Mouse (Mus musculus) C2C12 (cell line): ENCODE results near the gene Pla1a. TPM values are rescaled to one million over a fixed set of nuclear protein-coding genes. Genes with fewer than 3 reads are reported as not detected.

Source experiments
- H3K27me3 ChIP-seq: one replicate; pipeline ENCODE4 v1.6.1; 2011; ENCODE audit not compliant: control insufficient read depth, insufficient read depth, insufficient read length
- H3K36me3 ChIP-seq: one replicate; pipeline ENCODE4 v1.6.1; 2011; ENCODE audit not compliant: control insufficient read depth, insufficient read depth
- H3K4me3 ChIP-seq: one replicate; pipeline ENCODE4 v1.5.1; 2011; ENCODE audit warnings: mild to moderate bottlenecking, control low read depth; ENCODE audit not compliant: poor library complexity, insufficient read depth, severe bottlenecking
- H3K79me2 ChIP-seq: one replicate; pipeline ENCODE4 v1.6.1; 2011; ENCODE audit not compliant: control insufficient read depth, insufficient read depth
- H3K79me3 ChIP-seq: one replicate; pipeline ENCODE4 v1.6.1; 2011; ENCODE audit warnings: low read depth, control low read depth
- H3ac ChIP-seq: one replicate; pipeline ENCODE3; 2011; ENCODE audit warnings: low read depth; ENCODE audit not compliant: control insufficient read depth, insufficient read length
- CEBPB ChIP-seq: IDR thresholded peaks from one replicate; pipeline ENCODE4 v1.6.1; 2011; ENCODE audit warnings: low read depth, mild to moderate bottlenecking, control low read depth, moderate library complexity
- CTCF ChIP-seq: IDR thresholded peaks from one replicate; pipeline ENCODE4 v1.5.1; 2011; ENCODE audit not compliant: control insufficient read depth, insufficient read depth, insufficient read length
- FOSL1 ChIP-seq: IDR thresholded peaks from one replicate; pipeline ENCODE4 v1.8.0; 2011; ENCODE audit warnings: mild to moderate bottlenecking, low read length; ENCODE audit not compliant: poor library complexity, insufficient read depth, severe bottlenecking
- MAX ChIP-seq: IDR thresholded peaks from one replicate; pipeline ENCODE4 v1.6.1; 2011; ENCODE audit warnings: mild to moderate bottlenecking, control low read depth
- MYOD1 ChIP-seq: IDR thresholded peaks from one replicate; pipeline ENCODE4 v1.6.1; 2011; ENCODE audit warnings: low read depth; ENCODE audit not compliant: control insufficient read depth, insufficient read length
- MYOG ChIP-seq: IDR thresholded peaks from one replicate; pipeline ENCODE4 v1.6.1; 2011; ENCODE audit not compliant: control insufficient read depth, insufficient read length; ENCODE audit errors: extremely low read depth
- USF1 ChIP-seq: IDR thresholded peaks from one replicate; pipeline ENCODE4 v1.6.1; 2011; ENCODE audit warnings: low read depth, mild to moderate bottlenecking, control low read depth, moderate library complexity
- polyA plus RNA-seq: library from polyadenylated mRNA; unstranded; fragments of >200 nt; fragmentation: generic; extraction: Trizol; gene quantifications from one replicate; pipeline ENCODE4 v1.2.1, GENCODE M21; 2012; ENCODE audit warnings: missing spikeins

The Pla1a gene
- polyA plus RNA-seq, 1 experiment, result 3.0 TPM

DNA sequence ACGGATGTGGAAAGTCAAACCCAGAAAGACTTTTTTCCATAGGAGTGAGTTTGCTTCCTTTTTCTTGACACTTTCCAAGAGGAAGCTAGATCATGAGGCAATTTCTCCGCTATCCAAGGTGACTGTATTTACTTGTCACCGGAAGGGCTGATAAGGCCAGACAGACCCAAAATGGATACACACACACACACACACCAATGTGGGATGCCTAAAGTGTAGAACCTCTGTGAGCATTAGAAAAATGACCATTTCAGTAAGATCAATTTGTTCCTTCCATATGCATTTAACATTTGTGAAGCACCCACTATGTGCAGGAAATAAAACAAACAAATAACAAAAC lies 69.7 kb downstream of the Pla1a start:
- TF ChIP-seq CTCF (no peak), MYOG (no peak), CEBPB (no peak), MYOD1 (no peak), FOSL1 (no peak), USF1 (no peak), MAX (no peak)
- Histone ChIP-seq H3K4me3 (no peak overlapping the region), H3K79me2 (no peaks in the 10 kb centered on the region), H3K27me3 (no peaks in the 10 kb centered on the region), H3K79me3 (no peaks in the 10 kb centered on the region), H3K36me3 (no peaks in the 10 kb centered on the region), H3ac (no peak overlapping the region)

- H3K36me3 ChIP-seq, result no peaks in the 10 kb centered on the region
- no peaks in the 10 kb centered on the region for H3K79me3 ChIP-seq
- H3K4me3 ChIP-seq, result no peak overlapping the region
- H3K27me3 ChIP-seq, result no peaks in the 10 kb centered on the region
- H3K79me2 ChIP-seq, result no peaks in the 10 kb centered on the region
- no peak for TF ChIP-seq MAX
- TF ChIP-seq CTCF, result no peak
- no peak for TF ChIP-seq FOSL1
- no peak for TF ChIP-seq MYOD1
- no peak for TF ChIP-seq MYOG
- no peak for TF ChIP-seq USF1
- no peak for TF ChIP-seq CEBPB
- no peak overlapping the region for H3ac ChIP-seq
These were observed 70.3 kb downstream of the Pla1a start for GRCm38 (mm10) chr16:38362493-38363255.

GRCm38 (mm10) chr16:38361933-38362332 lies 71.0 kb downstream of the Pla1a start, which contains the start of gene Popdc2:
Popdc2 (plus strand) TSS chr16:38362209.
- Histone ChIP-seq H3K4me3 (no peak within 1 kb of the TSS), H3ac (no peak within 1 kb of the TSS), H3K79me2 (no peaks in the 10 kb centered on the region), H3K36me3 (no peaks in the 10 kb centered on the region), H3K27me3 (no peaks in the 10 kb centered on the region), H3K79me3 (no peaks in the 10 kb centered on the region)
- TF ChIP-seq FOSL1 (no peak), CEBPB (no peak)

- H3ac ChIP-seq, result no peak overlapping the region
- TF ChIP-seq CEBPB (no peak), USF1 (peak; percentile 58), MYOD1 (peak; percentile 47)
- no peaks in the 10 kb centered on the region for H3K79me3 ChIP-seq
- H3K4me3 ChIP-seq, result no peak overlapping the region
- no peaks in the 10 kb centered on the region for H3K79me2 ChIP-seq
- no peaks in the 10 kb centered on the region for H3K27me3 ChIP-seq
- no peaks in the 10 kb centered on the region for H3K36me3 ChIP-seq
These were observed 72.6 kb downstream of the Pla1a start for GRCm38 (mm10) chr16:38360317-38360716.

- H3K79me3 ChIP-seq, result no peaks in the 10 kb centered on the region
- no peak overlapping the region for H3K4me3 ChIP-seq
- TF ChIP-seq MYOG, result no peak
- no peak for TF ChIP-seq MAX
- no peak for TF ChIP-seq CEBPB
- TF ChIP-seq MYOD1, result no peak
- no peaks in the 10 kb centered on the region for H3K79me2 ChIP-seq
- no peak overlapping the region for H3ac ChIP-seq
- H3K36me3 ChIP-seq, result no peaks in the 10 kb centered on the region
- no peaks in the 10 kb centered on the region for H3K27me3 ChIP-seq
These were observed 73.1 kb downstream of the Pla1a start for GRCm38 (mm10) chr16:38359857-38360256.

DNA sequence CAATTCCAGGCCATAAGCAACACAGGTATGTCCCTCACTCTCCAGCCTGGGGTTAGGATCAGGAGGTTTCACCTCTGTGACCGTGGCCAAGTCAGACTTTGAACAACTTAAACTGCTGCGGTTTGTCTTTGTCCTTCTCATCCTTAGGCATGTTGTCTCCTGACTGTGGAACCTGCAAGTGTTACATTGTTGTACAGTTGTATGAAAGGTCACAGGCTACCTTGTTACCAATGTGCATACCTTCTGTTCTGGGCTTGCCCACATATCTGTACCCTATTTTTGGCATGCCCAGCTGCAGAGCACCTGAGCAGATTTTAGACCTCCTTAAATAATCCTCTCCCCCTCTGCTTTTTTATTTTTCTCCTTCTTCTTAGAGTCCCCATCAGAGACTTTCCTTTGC lies 73.7 kb downstream of the Pla1a start:
- H3K36me3 ChIP-seq, result no peaks in the 10 kb centered on the region
- H3K79me3 ChIP-seq, result no peaks in the 10 kb centered on the region
- no peak for TF ChIP-seq MYOG
- no peak for TF ChIP-seq CTCF
- TF ChIP-seq MAX, result no peak
- TF ChIP-seq CEBPB, result no peak
- no peaks in the 10 kb centered on the region for H3K27me3 ChIP-seq
- no peaks in the 10 kb centered on the region for H3K79me2 ChIP-seq
- no peak overlapping the region for H3ac ChIP-seq
- H3K4me3 ChIP-seq, result no peak overlapping the region
